Mouse (Mus musculus) liver, adult 2 months (tissue): ENCODE measurements around the gene Olfr462.

ENCODE experiments used
- CTCF ChIP-seq: fragments of 200-500 bp; IDR thresholded peaks from 2 replicates; pipeline ENCODE4 v1.5.1; 2011; ENCODE audit warnings: low read depth, low read length, control low read depth
- POLR2A ChIP-seq: fragments of 200-500 bp; IDR thresholded peaks from 2 replicates; pipeline ENCODE4 v1.6.1; 2011; ENCODE audit warnings: low read length, control low read depth; ENCODE audit not compliant: insufficient read depth; ENCODE audit errors: extremely low read depth

DNA sequence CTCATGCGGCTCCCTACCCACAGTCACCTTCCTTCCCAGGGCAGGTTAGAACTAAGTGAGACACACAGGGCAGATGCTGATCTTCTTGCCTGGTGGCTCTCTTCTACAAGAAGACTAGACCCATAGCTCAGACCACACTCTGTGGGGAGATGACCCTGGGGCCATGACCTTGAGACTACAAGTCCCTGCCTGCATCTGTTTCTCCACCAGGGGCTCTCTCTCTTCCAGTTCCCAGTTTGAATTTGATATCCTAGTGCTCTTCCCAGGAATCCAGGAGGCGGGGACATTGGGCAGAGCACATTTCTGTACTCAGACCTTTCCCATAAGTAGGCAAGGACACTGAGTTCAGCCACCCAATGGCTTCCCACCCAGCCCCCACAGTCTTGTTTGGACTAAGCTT, 22.0 kb downstream of the Olfr462 start:
- TF ChIP-seq POLR2A (no peak), CTCF (no peak)
